Mouse (Mus musculus): Measurements from ENCODE around the gene Srpk2. TPM values are rescaled to one million over a fixed set of nuclear protein-coding genes. Genes with fewer than 3 reads are reported as not detected.
A peak's percentile ranks its signal among the peaks of the same experiment; 100 is the strongest.

Srpk2 gene
- polyA plus RNA-seq, 1 experiment = 71.2 TPM

DNA sequence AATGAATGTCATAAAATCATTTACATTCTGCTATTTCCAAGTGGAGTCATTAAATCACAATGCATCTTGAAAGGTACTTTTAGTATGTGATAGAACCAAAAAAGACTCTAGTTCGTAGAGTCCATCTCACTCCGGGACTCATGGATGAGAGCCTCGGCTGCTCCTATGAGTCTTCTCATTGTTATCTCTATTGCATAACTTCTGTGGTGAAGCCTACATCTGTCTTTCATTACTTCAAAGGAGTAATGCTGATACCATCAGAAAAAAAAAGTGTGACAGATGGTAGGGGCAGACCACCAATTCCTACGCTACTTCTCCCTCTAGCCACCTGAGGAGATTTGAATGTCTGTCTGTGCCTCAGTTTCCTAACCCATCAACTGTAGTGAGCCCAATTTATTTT lies 986 bp downstream of the Srpk2 start:
- Histone ChIP-seq H3K9ac (ENCODE audit: low read depth, poor library complexity, severe bottlenecking) (no peak overlapping the region), H3K27ac (ENCODE audit: insufficient read depth, low read length) (no peak overlapping the region), H3K4me3 (ENCODE audit: low read depth, low read length) (no peak overlapping the region), H3K27me3 (ENCODE audit: control insufficient read depth, insufficient read depth, low read length, poor library complexity, severe bottlenecking) (no peaks in the 10 kb centered on the region), H3K9me3 (replicated peaks; ENCODE audit: control insufficient read depth, insufficient read depth, low read length, poor library complexity, severe bottlenecking) (no peaks in the 10 kb centered on the region), H3K36me3 (ENCODE audit: control insufficient read depth, insufficient read depth, low read length, poor library complexity, severe bottlenecking) (no peaks in the 10 kb centered on the region), H3K4me1 (ENCODE audit: control insufficient read depth, insufficient read depth, low read length) (no peaks in the 10 kb centered on the region)
- TF ChIP-seq EP300 (IDR thresholded peaks at IDR 0.05; ENCODE audit: insufficient read depth, low read depth, low read length) (no peak), CTCF (IDR thresholded peaks at IDR 0.05; ENCODE audit: low read depth, low read length) (no peak), POLR2A (IDR thresholded peaks at IDR 0.05; ENCODE audit: insufficient read depth, low read length) (no peak)

- no peak for TF ChIP-seq CTCF (IDR thresholded peaks at IDR 0.05; ENCODE audit: low read depth, low read length)
- no peak for TF ChIP-seq EP300 (IDR thresholded peaks at IDR 0.05; ENCODE audit: insufficient read depth, low read depth, low read length)
- TF ChIP-seq POLR2A (IDR thresholded peaks at IDR 0.05; ENCODE audit: insufficient read depth, low read length) = no peak
- H3K27me3 ChIP-seq (ENCODE audit: control insufficient read depth, insufficient read depth, low read length, poor library complexity, severe bottlenecking) = no peaks in the 10 kb centered on the region
- no peaks in the 10 kb centered on the region for H3K4me1 ChIP-seq (ENCODE audit: control insufficient read depth, insufficient read depth, low read length)
- no peak overlapping the region for H3K9ac ChIP-seq (ENCODE audit: low read depth, poor library complexity, severe bottlenecking)
- no peak overlapping the region for H3K4me3 ChIP-seq (ENCODE audit: low read depth, low read length)
- H3K9me3 ChIP-seq (replicated peaks; ENCODE audit: control insufficient read depth, insufficient read depth, low read length, poor library complexity, severe bottlenecking) = no peaks in the 10 kb centered on the region
- H3K27ac ChIP-seq (ENCODE audit: insufficient read depth, low read length) = no peak overlapping the region
- no peaks in the 10 kb centered on the region for H3K36me3 ChIP-seq (ENCODE audit: control insufficient read depth, insufficient read depth, low read length, poor library complexity, severe bottlenecking)
Measured at GRCm38 (mm10) chr5:23679006-23679405, 5.4 kb downstream of the Srpk2 start.

DNA sequence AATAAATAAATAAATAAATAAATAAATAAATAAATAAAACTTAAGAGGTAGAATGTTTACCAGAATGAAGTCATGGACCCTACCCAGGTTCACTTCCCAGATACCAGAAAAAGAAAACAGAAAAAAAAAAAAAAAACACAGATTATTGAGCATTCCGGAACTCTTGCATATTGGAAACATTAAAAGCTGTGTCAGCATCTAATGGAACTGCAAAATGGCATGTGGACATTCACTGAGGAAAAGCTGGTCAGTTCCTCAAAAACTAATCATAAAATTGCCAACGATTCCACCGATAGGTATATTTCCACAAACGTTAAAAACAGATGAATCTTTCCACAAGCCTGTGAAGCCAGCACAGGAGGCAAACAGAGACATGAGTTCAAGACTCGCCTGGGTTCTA lies 6.5 kb downstream of the Srpk2 start:
- Histone ChIP-seq H3K9ac (ENCODE audit: low read depth, poor library complexity, severe bottlenecking) (no peak overlapping the region), H3K27ac (ENCODE audit: insufficient read depth, low read length) (no peak overlapping the region), H3K4me3 (ENCODE audit: low read depth, low read length) (no peak overlapping the region), H3K27me3 (ENCODE audit: control insufficient read depth, insufficient read depth, low read length, poor library complexity, severe bottlenecking) (no peaks in the 10 kb centered on the region), H3K9me3 (replicated peaks; ENCODE audit: control insufficient read depth, insufficient read depth, low read length, poor library complexity, severe bottlenecking) (no peaks in the 10 kb centered on the region), H3K4me1 (ENCODE audit: control insufficient read depth, insufficient read depth, low read length) (no peaks in the 10 kb centered on the region), H3K36me3 (ENCODE audit: control insufficient read depth, insufficient read depth, low read length, poor library complexity, severe bottlenecking) (no peaks in the 10 kb centered on the region)
- TF ChIP-seq CTCF (IDR thresholded peaks at IDR 0.05; ENCODE audit: low read depth, low read length) = no peak
- TF ChIP-seq POLR2A (IDR thresholded peaks at IDR 0.05; ENCODE audit: insufficient read depth, low read length) = no peak
- no peak for TF ChIP-seq EP300 (IDR thresholded peaks at IDR 0.05; ENCODE audit: insufficient read depth, low read depth, low read length)

DNA sequence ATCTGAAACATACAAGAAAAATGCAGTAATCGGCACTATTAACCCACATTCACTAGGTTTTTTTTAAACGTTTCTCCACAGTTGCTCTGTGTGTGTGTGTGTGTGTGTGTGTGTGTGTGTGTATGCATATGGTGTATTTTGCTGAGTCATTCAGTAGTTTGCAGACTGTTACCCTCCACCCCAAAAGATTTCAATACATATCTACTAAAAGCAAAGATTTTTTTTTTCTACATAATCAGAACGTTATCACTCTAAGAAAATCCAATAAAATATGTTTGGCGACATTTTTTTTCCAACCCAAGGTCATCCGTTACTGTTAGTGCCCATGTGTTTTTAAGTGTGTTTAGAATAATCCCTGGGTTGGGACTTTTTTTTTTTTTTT lies 7.4 kb downstream of the Srpk2 start:
- Histone ChIP-seq H3K4me3 (ENCODE audit: low read depth, low read length) (no peak overlapping the region), H3K9ac (ENCODE audit: low read depth, poor library complexity, severe bottlenecking) (0 out of 2 replicates have a peak overlapping the region, but pooled peaks have one; percentile 84), H3K27me3 (ENCODE audit: control insufficient read depth, insufficient read depth, low read length, poor library complexity, severe bottlenecking) (no peaks in the 10 kb centered on the region), H3K4me1 (ENCODE audit: control insufficient read depth, insufficient read depth, low read length) (no peaks in the 10 kb centered on the region), H3K27ac (ENCODE audit: insufficient read depth, low read length) (peak overlapping the region; percentile 16), H3K9me3 (replicated peaks; ENCODE audit: control insufficient read depth, insufficient read depth, low read length, poor library complexity, severe bottlenecking) (no peaks in the 10 kb centered on the region), H3K36me3 (ENCODE audit: control insufficient read depth, insufficient read depth, low read length, poor library complexity, severe bottlenecking) (no peaks in the 10 kb centered on the region)
- TF ChIP-seq EP300 (IDR thresholded peaks at IDR 0.05; ENCODE audit: insufficient read depth, low read depth, low read length) (no peak), CTCF (IDR thresholded peaks at IDR 0.05; ENCODE audit: low read depth, low read length) (no peak), POLR2A (IDR thresholded peaks at IDR 0.05; ENCODE audit: insufficient read depth, low read length) (no peak)

DNA sequence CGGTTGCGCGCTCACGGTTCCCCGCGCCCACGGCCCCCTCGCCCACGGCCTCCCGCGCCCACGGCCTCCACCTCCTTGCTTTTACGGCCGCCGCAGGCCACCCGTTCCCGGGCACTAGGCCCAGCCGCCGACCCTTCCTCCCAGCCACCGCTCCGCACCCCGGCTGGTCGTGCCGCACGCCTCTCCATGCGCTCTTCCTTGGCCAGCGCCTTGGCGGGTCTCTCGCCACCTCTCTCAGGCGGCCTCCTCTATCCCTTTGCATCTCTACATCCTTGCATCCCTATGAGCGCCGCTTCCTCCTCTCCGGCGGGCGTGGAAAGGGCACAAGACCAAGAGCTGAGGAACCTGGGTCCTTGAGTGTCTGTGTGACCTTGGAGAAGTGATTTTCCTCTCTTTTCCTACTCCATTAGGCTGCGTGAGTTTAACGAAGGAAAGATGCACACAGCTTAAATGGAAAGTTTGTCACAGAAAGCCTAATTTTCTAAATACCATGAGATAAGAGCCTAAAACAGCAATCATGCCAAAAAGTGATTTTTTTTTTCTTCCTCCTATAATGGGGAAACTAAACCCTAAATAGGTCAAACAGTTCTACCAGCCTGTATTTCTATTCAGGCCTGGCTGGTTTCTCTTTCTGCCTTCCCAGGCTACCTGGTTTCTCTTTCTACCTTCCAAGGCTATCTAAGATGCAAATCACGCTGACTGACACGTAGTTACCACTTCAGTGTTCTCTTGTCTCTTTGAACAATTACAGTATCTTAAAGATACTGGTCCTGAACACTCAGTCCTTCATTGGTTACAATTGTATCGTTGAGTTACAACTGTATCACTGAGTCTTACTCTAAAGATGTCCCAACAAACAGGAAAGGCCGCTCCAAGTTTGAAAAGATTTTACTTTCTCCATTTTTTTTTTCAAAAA lies 8.0 kb downstream of the Srpk2 start:
- Histone ChIP-seq H3K36me3 (ENCODE audit: control insufficient read depth, insufficient read depth, low read length, poor library complexity, severe bottlenecking) (no peaks in the 10 kb centered on the region), H3K9me3 (replicated peaks; ENCODE audit: control insufficient read depth, insufficient read depth, low read length, poor library complexity, severe bottlenecking) (no peaks in the 10 kb centered on the region), H3K9ac (ENCODE audit: low read depth, poor library complexity, severe bottlenecking) (peak overlapping the region; percentile 84), H3K4me3 (ENCODE audit: low read depth, low read length) (peak overlapping the region; percentile 51), H3K27me3 (ENCODE audit: control insufficient read depth, insufficient read depth, low read length, poor library complexity, severe bottlenecking) (no peaks in the 10 kb centered on the region), H3K4me1 (ENCODE audit: control insufficient read depth, insufficient read depth, low read length) (no peaks in the 10 kb centered on the region), H3K27ac (ENCODE audit: insufficient read depth, low read length) (peak overlapping the region; percentile 16)
- no peak for TF ChIP-seq CTCF (IDR thresholded peaks at IDR 0.05; ENCODE audit: low read depth, low read length)
- no peak for TF ChIP-seq POLR2A (IDR thresholded peaks at IDR 0.05; ENCODE audit: insufficient read depth, low read length)
- TF ChIP-seq EP300 (IDR thresholded peaks at IDR 0.05; ENCODE audit: insufficient read depth, low read depth, low read length) = no peak

- Histone ChIP-seq H3K4me1 (ENCODE audit: control insufficient read depth, insufficient read depth, low read length) (no peaks in the 10 kb centered on the region), H3K9ac (ENCODE audit: low read depth, poor library complexity, severe bottlenecking) (peak overlapping the region; percentile 84), H3K9me3 (replicated peaks; ENCODE audit: control insufficient read depth, insufficient read depth, low read length, poor library complexity, severe bottlenecking) (no peaks in the 10 kb centered on the region), H3K4me3 (ENCODE audit: low read depth, low read length) (peak overlapping the region; percentile 88), H3K27ac (ENCODE audit: insufficient read depth, low read length) (peak overlapping the region; percentile 41; the same call in 1 of the 2 replicates), H3K27me3 (ENCODE audit: control insufficient read depth, insufficient read depth, low read length, poor library complexity, severe bottlenecking) (no peaks in the 10 kb centered on the region), H3K36me3 (ENCODE audit: control insufficient read depth, insufficient read depth, low read length, poor library complexity, severe bottlenecking) (no peaks in the 10 kb centered on the region)
- no peak for TF ChIP-seq CTCF (IDR thresholded peaks at IDR 0.05; ENCODE audit: low read depth, low read length)
- peak; percentile 8 for TF ChIP-seq POLR2A (IDR thresholded peaks at IDR 0.05; ENCODE audit: insufficient read depth, low read length)
Measured at GRCm38 (mm10) chr5:23675499-23676155, 8.8 kb downstream of the Srpk2 start.

Data from ES-Bruce4 (cell line).